Mouse (Mus musculus) yolk sac, embryonic 10.5 days (tissue): Measurements from ENCODE around the gene Pld3.
A peak's percentile ranks its signal among the peaks of the same experiment; 100 is the strongest.

Experiments
- DNase-seq: peaks from one replicate; pipeline ENCODE4 v3.0.0-alpha.2; 2017; ENCODE audit warnings: low spot score

The Pld3 gene

DNA sequence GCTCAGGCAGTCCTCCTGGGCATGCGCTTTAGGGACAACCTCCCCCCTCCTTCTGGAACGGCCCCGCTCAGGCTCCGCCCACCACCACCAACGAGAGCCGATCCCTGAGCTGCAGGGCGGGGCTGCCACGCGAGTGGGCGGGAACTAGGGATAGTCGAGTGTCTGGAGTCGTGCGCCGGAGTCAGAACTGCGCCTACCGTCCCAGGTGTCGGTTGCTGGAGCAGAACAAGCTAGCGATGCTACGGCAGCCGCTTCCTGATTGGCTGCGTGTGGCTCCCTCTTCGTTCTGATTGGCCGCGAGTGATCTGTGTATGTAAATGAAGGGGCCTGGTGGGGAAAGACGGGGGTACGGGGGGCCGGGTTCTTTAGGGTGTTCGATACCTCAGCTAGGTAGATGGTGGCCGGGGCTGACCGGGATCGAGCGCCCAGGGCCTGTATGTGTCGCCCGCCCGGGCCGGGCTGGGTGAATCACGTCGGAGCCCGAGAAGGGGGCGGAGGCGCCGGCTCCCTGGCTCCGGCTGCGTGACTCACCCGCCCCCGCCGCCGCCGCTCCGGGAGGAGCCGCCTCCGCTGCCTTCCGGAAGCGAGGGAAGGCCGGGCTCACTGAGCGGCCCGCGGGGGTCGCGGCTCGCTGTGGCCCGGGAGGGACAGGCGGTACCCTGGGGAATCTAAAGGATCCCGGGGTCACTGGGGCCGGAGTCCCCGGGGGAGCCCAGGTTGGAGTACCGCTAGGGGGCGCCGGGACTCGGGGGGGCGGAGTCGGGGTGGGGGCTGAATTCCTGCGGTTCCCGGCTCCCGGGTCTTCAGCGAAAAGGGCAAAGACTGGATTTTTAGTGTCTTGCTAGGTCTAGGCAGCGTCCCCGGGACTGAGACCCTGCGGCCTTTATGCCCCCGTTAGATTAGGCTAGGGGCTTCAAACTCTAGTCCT, 66.0 kb downstream of the Pld3 start, which contains the start of gene Sertad1:
Sertad1 (plus strand) TSS at position 141 of the 928 bp plus-strand sequence.
- DNase-seq, result peak; percentile 100

DNA sequence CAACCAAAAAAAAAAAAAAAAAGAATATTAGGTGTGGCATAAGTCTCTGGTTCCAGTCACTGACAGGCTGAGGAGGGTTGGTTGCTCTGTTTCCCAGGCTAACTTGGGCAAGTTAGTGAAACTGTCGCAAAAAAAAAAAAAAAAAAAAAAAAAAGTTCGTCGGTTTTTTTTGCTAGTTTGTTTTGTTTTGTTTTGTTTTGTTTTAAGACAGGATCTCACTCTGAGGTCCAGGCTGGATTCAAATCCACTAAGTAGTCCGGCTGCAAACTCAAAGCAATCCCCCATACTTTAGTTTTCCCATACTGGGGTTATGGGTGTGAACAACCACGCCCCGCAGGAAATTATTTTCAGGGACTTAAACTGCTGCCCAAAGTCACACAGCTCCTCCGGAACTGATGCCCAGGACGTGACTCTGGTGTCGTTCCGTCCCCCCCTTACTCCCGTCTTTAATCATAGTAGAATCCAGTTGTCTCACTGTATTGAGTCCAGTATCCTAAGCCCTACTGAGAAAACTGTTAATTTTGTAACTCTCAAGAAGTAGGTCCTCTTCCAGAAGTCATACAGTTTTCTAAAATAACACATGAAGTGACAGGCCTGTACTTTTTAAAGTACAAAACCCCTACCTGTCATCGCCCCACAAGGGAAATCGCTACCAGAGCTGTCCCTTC, 66.8 kb downstream of the Pld3 start:
- DNase-seq, result no peak

DNA sequence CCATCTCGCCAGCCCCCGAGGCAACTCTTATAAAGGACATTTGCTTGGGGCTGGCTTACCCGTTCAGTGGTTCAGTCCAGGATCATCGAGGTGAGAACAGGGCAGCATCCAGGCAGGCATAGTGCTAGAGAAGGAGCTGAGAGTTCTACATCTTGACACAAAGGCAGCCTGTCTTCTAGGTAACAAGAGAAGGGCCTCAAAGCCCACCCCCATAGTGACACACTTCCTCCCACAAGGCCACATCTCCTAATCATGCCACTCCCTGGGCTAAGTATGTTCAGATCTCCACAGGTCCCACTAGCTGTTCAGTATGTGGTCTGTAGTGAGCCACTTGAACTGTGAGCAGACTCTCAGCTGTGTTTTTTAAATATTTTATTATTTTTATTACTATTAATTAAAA, 69.2 kb downstream of the Pld3 start:
- DNase-seq, result no peak
